ENCODE assay signal across 8 mouse cellular contexts in genomic region chr10:12826760-12827281, GRCm38 (mm10). TPM values are rescaled to one million over a fixed set of nuclear protein-coding genes. Genes with fewer than 3 reads are reported as not detected.
DNase-seq lines count a peak whose midpoint lies in the region; ATAC-seq and TF ChIP-seq lines count a peak whose summit lies in the region.

No protein-coding gene starts in this region.

- peaks cover 64% of the 10 kb centered on the region for H3K4me1 ChIP-seq in G1E (ENCODE audit: insufficient read depth, low read depth, low read length)
- peaks cover 43% of the 10 kb centered on the region for H3K4me1 ChIP-seq in embryonic facial prominence, embryonic 13.5 days
- peaks cover 13% of the 10 kb centered on the region; the same call in 1 of the 2 replicates for H3K4me1 ChIP-seq in stomach, embryonic 15.5 days

- H3K4me2 ChIP-seq in embryonic facial prominence, embryonic 13.5 days: peak overlapping the region; percentile 21; the same call in 1 of the 2 replicates
- peak overlapping the region; percentile 32 for H3K4me2 ChIP-seq in stomach, embryonic 15.5 days

- H3K9ac ChIP-seq in embryonic facial prominence, embryonic 13.5 days: no peak overlapping the region
- no peak overlapping the region for H3K9ac ChIP-seq in stomach, embryonic 15.5 days

- no peak for TF ChIP-seq CTCF in gastrocnemius, adult 2 months (IDR thresholded peaks at IDR 0.05)
- no peak for TF ChIP-seq CTCF in G1E (IDR thresholded peaks at IDR 0.05; ENCODE audit: low read depth, low read length)

- no peaks in the 10 kb centered on the region for H3K27me3 ChIP-seq in G1E (ENCODE audit: insufficient read depth, low read length)
- no peaks in the 10 kb centered on the region for H3K27me3 ChIP-seq in embryonic facial prominence, embryonic 13.5 days
- no peaks in the 10 kb centered on the region for H3K27me3 ChIP-seq in stomach, embryonic 15.5 days (replicated peaks)

- H3K27ac ChIP-seq in gastrocnemius, adult 2 months: peak overlapping the region; percentile 24; the same call in 1 of the 2 replicates
- H3K27ac ChIP-seq in embryonic facial prominence, embryonic 13.5 days: peak overlapping the region; percentile 62; the same call in 1 of the 2 replicates
- peak overlapping the region; percentile 80 for H3K27ac ChIP-seq in stomach, embryonic 15.5 days

- ATAC-seq in G1E (ENCODE audit: extremely low read depth, insufficient number of reproducible peaks, low FRiP score, poor library complexity, severe bottlenecking): peak; percentile 71
- ATAC-seq in embryonic facial prominence, embryonic 13.5 days (ENCODE audit: insufficient number of reproducible peaks, insufficient read depth, low FRiP score, low TSS enrichment, low read depth): peak; percentile 63; the same call in 1 of the 2 replicates
- ATAC-seq in stomach, embryonic 15.5 days (ENCODE audit: insufficient read depth, low FRiP score, low read depth): peak; percentile 92

- DNase-seq in gastrocnemius, adult 2 months: no peak
- no peak for DNase-seq in gastrocnemius, postnatal 4 days (ENCODE audit: low spot score in 2 of 2)
- peak; percentile 50 for DNase-seq in G1E (ENCODE audit: low spot score)
- peak; percentile 39 to 41 for DNase-seq in layer of hippocampus, postnatal 14 days (ENCODE audit: low spot score in 2 of 2)
- DNase-seq in gastrocnemius, adult 18-20 months (ENCODE audit: low spot score): no peak
- DNase-seq in heart, postnatal 25 days (ENCODE audit: low spot score): no peak

- no peaks in the 10 kb centered on the region for H3K9me3 ChIP-seq in G1E (replicated peaks)
- H3K9me3 ChIP-seq in embryonic facial prominence, embryonic 13.5 days: no peaks in the 10 kb centered on the region
- H3K9me3 ChIP-seq in stomach, embryonic 15.5 days: no peaks in the 10 kb centered on the region

- H3K4me3 ChIP-seq in gastrocnemius, adult 2 months: peak overlapping the region; percentile 9; the same call in 1 of the 2 replicates
- peak overlapping the region; percentile 17; the same call in 1 of the 2 replicates for H3K4me3 ChIP-seq in G1E (ENCODE audit: low read depth, low read length)
- no peak overlapping the region for H3K4me3 ChIP-seq in embryonic facial prominence, embryonic 13.5 days
- peak overlapping the region; percentile 22; the same call in 1 of the 2 replicates for H3K4me3 ChIP-seq in stomach, embryonic 15.5 days (replicated peaks)

- WGBS in embryonic facial prominence, embryonic 13.5 days: 47% methylated on average over 6 of the region's 6 CpGs
- 43% methylated on average over 6 of the region's 6 CpGs for WGBS in stomach, embryonic 15.5 days

- intact Hi-C loops in gastrocnemius, adult 2 months (cut with DNase I): no loop called here
- intact Hi-C loops in heart, postnatal 25 days (cut with DNase I): no loop called here

- H3K36me3 ChIP-seq in G1E (replicated peaks): peaks cover 32% of the 10 kb centered on the region
- H3K36me3 ChIP-seq in embryonic facial prominence, embryonic 13.5 days: no peaks in the 10 kb centered on the region
- H3K36me3 ChIP-seq in stomach, embryonic 15.5 days: no peaks in the 10 kb centered on the region

RNA-seq across cellular contexts. Expression of gene Utrn, which starts 42.3 kb away (rescaled TPM):
- total RNA-seq in gastrocnemius, adult 2 months (2021): 10 to 100 TPM; 20.1 to 28.1 TPM
- 100 to 1,000 TPM in 1 of 2 experiments, 10 to 100 TPM in 1; 95.1 to 101 TPM for total RNA-seq in gastrocnemius, postnatal 4 days (2021)
- total RNA-seq in G1E (2014; fragmentation: Nextera tagmentation) (115 and 132 TPM in 2 replicates), G1E (2017) (64.6 and 71.5 TPM in 2 replicates)
- polyA plus RNA-seq in G1E (2012): 6.1 and 9.4 TPM in 2 replicates
- polyA plus RNA-seq in embryonic facial prominence, embryonic 13.5 days (2015; fragmentation: Nextera tagmentation; extraction: Ambion mirVana): 101 and 102 TPM in 2 replicates
- 10 to 100 TPM; 35.6 to 40.3 TPM for total RNA-seq in layer of hippocampus, postnatal 14 days (2021)
- polyA plus RNA-seq in stomach, embryonic 15.5 days (2015; fragmentation: Nextera tagmentation; extraction: Ambion mirVana): 68.1 and 72.2 TPM in 2 replicates
- total RNA-seq in gastrocnemius, adult 18-20 months (2021): 10 to 100 TPM; 17.6 to 20.4 TPM
- 10 to 100 TPM; 67.1 to 69.4 TPM for total RNA-seq in heart, postnatal 25 days (2021)

Comparison
In these comparisons a context has a peak if more than half of its experiments do, and no peak if none do; other contexts are left out.
1. DNase-seq: peak in G1E (single experiment) and layer of hippocampus, postnatal 14 days (2 of 2); none in gastrocnemius, adult 2 months (single experiment), gastrocnemius, postnatal 4 days (0 of 2), gastrocnemius, adult 18-20 months (single experiment) and heart, postnatal 25 days (single experiment).
2. H3K27ac ChIP-seq: peak in every context shown above with its lines; median percentile 80 in stomach, embryonic 15.5 days; 62 in embryonic facial prominence, embryonic 13.5 days; 24 in gastrocnemius, adult 2 months.
3. Peak in every context shown above with its lines, with median percentiles within 50 percentile points of each other: ATAC-seq.